Mouse (Mus musculus): ENCODE results near the gene Plekhm1.
"Not testable (repeated sequence)": the region's sequence is repeated elsewhere in the genome, so short reads cannot be mapped to it uniquely, and the experiment has no call there.

The Plekhm1 gene

GRCm38 (mm10) chr11:103340130-103340529 lies 72.4 kb downstream of the Plekhm1 start:
- no peak for DNase-seq (ENCODE audit: low read depth)

DNA sequence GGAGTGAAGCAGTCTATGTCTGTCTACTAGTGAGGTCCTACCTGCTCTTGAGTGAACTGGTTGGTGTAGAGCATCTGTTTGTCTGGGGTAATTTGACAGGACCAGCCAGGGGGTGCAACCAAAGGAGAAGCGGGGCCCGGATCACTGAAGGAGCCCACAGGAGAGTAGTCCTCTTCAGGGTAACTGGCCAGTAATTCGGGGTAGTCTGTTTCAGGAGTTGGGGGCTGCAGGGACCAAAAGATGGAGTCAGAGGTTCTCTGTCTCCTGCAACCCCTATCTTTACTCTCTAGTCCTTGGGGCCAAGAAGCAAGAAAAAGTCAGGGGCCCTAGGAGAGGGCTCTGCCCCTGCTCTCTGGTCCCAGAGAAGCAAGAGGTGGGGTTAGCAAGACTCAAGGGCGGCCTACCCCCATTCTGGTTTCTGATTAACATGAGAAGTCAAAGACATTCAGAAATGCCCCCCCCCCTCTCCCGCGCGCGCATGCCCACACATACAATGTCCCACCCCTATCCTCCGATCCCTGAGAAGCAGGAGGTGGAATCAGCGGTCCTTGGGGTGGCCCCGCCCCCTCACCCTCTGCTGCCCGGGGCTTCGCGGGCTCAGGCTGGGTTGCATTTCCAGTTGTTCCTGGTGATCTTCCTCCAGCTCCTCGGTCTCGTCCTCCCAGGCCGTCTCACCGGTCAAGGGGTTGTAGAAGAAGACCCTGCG lies 72.9 kb downstream of the Plekhm1 start:
- no peak for DNase-seq (ENCODE audit: low read depth)

- no peak for DNase-seq (ENCODE audit: low read depth)
Measured at GRCm38 (mm10) chr11:103338671-103339070, 73.8 kb downstream of the Plekhm1 start.

DNA sequence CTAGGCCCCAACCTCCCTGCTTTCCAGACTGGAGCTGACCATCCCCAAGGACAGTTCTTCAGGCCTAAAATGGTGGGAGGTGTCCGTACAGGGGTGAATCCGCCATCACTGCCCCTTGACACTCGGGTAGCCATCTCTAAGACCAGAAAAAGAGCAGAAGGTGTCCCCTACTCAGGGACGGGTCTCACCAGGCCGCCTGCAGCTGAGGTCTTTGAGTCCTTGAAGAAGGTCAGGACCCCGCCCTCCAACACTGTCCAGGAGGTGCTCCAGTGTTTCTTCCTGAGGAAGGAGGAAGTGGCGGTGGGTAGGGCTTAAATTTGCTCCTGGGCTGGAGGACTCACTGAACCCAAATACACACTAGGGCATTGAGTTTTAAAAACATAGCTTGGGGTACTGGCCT lies 74.4 kb downstream of the Plekhm1 start:
- no peak for DNase-seq (ENCODE audit: low read depth)

DNA sequence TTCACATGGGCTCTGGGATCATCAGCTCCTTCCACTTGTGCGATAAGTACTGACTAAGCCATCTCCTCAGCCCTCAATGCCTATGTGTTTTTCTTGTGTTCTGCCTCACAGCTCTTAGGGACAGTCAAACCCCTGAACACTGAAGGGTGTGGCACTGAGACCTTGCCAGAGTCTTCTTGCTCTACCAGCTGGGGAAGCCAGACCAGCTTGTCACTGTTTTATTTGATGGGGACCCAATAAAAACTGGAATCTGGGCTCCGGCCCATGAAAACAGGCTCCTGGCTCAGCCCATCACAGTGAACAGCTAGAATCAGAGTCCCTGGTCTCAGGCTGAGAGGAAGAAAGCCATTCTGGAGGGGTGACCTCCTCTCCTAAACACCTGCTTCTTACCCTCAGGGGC lies 75.3 kb downstream of the Plekhm1 start:
- DNase-seq (ENCODE audit: low read depth) = no peak

GRCm38 (mm10) chr11:103335561-103335960 lies 76.9 kb downstream of the Plekhm1 start:
- DNase-seq (ENCODE audit: low read depth) = no peak

DNA sequence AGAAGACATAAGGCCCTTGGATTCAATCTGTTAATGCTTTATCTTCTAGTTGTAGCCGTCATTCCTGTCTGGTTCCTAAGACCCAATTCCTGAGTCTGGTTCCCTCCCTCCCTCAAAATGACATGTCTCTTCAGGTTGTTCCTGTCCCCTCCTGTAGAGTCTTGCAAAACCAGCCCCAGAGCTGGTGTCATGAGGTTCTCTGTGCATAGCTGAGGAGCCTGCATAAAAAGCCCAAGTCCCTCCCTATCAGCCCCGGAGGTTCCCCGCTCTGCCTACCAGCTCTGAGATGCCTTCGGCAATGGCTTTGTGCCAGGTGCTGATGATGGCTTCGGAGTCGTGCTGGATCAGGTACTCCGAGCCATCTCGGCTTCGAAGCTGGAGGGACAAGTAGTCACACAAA lies 77.6 kb downstream of the Plekhm1 start:
- no peak for DNase-seq (ENCODE audit: low read depth)

DNA sequence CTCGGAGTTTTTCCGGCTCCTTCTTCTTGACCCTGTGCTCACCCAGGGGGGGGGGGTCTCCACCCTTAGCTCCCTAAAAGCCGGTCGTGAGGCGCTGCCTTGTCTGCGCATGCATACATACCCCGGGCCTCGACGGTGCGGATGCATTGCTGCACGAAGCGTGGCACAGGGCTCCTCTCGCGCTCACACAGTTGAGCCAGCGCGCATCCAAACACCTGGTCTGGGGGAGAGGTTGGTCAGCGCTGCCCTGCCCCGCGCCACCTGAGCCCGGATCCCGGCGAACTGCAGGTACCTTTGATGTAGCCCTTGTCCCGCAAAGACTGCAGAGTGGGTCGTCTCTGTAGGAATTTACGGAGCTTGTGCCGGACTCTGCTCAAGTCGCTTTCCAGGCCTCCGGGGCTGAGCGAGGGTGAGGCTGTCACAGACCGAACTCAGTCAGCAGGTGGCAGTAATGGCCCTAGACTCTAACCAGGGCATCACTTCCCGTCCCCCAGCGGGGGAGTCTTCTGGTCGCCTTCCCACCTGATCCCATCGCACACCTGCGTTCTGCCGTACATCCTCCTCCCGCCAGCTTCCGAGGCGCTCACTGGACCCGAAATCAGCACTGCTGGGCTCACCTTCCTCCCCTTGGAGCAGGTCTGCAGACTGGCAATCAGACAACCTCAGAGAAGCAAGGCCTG lies 78.6 kb downstream of the Plekhm1 start:
- no peak for DNase-seq (ENCODE audit: low read depth)

GRCm38 (mm10) chr11:103332890-103333651 lies 79.4 kb downstream of the Plekhm1 start:
- no peak for DNase-seq (ENCODE audit: low read depth)

- peak; percentile 87 for DNase-seq (ENCODE audit: low read depth)
Measured at GRCm38 (mm10) chr11:103332186-103332889, 80.1 kb downstream of the Plekhm1 start.

GRCm38 (mm10) chr11:103331502-103332185 lies 80.8 kb downstream of the Plekhm1 start:
- DNase-seq (ENCODE audit: low read depth) = no peak

- DNase-seq (ENCODE audit: low read depth) = no peak
Measured at GRCm38 (mm10) chr11:103330651-103331319, 81.7 kb downstream of the Plekhm1 start.

DNA sequence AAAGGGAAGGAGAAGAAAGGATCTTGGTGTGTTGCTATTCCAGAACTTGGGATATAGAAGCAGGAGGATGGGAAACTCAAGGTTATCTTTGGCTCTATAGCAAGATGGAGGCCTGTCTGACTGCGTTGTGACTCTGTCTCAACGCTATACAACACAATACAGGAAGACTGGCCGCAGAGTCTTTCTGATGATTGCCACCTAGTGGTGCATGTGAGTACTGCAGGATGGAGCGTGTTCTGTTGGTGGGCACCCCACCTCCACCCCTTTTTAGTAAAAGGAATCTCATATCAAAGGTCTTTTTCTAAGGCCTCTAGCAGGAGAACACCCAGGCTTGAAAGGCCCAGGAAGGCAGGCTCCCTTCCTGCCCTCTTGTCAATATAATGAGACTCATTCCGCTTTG lies 85.5 kb downstream of the Plekhm1 start:
- DNase-seq (ENCODE audit: low read depth) = peak; percentile 72

- DNase-seq (ENCODE audit: low read depth) = peak; percentile 66
Measured at GRCm38 (mm10) chr11:103325172-103325571, 87.3 kb downstream of the Plekhm1 start.

DNA sequence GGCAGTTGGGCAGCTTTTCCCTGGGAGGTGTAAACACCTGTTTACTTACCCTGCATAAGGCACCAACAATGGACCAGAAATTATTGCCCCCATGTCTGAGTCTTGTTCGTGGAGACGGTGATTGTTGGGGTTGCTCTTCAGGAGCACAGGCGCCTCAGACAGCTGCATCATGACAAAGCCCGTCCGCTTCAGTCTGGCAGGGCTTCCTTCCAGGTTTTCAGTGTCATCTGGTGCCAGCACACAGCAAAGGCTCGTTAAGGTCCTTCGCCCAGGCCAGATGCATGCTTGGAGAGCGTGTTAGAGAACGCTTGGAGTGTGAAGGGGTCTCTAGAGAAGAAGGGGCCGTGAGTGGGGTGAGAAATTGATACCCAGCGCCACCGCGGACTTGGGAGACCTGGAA lies 87.8 kb downstream of the Plekhm1 start:
- DNase-seq (ENCODE audit: low read depth) = no peak

GRCm38 (mm10) chr11:103322832-103323231 lies 89.7 kb downstream of the Plekhm1 start:
- DNase-seq (ENCODE audit: low read depth) = not testable (repeated sequence)

- DNase-seq (ENCODE audit: low read depth) = no peak
Measured at GRCm38 (mm10) chr11:103320646-103321045, 91.8 kb downstream of the Plekhm1 start.

- DNase-seq (ENCODE audit: low read depth) = no peak
Measured at GRCm38 (mm10) chr11:103320196-103320595, 92.3 kb downstream of the Plekhm1 start.

DNA sequence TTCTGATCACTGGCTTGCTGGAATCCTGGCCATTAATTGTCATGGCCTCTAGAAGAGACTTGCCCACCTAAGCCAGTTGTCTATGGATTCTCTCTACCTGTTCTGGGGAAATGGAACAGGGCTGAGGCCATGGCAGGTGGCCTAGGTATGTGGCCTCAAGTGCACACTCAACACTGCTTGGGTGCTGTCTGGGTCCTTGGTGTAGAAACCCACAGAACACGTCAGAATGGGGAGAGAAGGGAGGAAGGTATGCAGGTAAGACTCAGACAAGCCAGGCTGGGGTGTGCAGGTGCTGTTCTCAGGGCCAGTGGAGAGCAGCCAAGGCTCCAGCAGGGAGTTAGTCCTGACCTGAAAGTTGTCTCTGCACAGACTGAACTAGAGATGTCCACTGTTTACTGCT lies 94.4 kb downstream of the Plekhm1 start:
- DNase-seq (ENCODE audit: low read depth) = no peak

DNA sequence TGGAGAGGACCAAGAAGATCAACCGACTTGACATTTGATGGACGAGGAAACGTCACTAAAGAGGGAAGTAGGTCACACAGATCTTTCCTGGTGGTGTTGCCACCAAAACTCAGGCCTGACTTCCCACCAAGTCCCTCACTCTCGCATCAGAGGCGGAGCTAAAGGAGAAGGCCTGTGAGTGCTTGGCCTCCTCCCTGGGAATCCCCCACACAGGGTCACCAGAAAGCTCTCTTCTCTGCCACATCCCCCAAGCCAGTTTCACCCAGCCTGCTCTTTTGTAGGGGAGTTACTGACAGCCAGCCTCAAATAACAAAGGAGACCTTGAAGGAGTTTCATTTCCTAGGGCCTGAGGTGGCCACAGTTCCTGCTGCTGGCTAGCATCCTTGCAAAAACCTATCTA lies 97.1 kb downstream of the Plekhm1 start:
- no peak for DNase-seq (ENCODE audit: low read depth)

DNA sequence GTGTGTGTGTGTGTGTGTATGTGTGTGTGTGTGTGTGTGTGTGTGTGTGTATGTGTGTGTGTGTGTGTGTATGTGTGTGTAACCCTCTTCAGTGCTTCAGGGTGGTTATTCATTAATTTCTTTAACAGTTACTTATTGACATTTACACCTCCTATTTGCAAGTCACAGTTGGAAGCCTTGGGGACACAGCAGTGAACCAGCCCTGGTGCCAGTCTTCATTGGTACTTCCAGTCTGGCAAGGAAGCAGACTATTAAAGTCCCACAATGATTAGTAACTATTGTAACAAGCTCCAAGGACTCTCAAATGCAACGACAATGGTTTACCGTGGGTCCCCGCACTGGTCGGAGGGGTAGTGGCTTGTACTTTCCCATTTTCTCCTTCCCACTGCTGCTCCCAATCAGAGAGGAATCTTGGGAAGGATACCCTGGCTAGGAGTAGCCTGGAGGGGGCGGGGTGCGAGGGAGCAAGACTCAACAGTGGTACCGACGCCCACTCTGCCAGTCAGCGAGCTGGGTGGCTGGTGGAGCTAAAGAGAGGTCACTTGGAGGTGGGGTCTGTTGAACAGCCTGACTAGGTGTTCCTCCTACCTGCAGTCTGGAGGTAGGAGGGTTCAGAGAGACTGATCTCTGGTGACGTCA lies 97.6 kb downstream of the Plekhm1 start:
- DNase-seq (ENCODE audit: low read depth) = no peak

All from c-Kit-positive CD71-negative TER-119-negative erythroid progenitor cells, embryonic 14.5 days (primary cell).